Mouse (Mus musculus): Measurements from ENCODE around the gene Acvr1. TPM values are rescaled to one million over a fixed set of nuclear protein-coding genes. Genes with fewer than 3 reads are reported as not detected.

Acvr1 gene
- polyA plus RNA-seq, 1 experiment from 2014 or later, result 7.9 TPM

DNA sequence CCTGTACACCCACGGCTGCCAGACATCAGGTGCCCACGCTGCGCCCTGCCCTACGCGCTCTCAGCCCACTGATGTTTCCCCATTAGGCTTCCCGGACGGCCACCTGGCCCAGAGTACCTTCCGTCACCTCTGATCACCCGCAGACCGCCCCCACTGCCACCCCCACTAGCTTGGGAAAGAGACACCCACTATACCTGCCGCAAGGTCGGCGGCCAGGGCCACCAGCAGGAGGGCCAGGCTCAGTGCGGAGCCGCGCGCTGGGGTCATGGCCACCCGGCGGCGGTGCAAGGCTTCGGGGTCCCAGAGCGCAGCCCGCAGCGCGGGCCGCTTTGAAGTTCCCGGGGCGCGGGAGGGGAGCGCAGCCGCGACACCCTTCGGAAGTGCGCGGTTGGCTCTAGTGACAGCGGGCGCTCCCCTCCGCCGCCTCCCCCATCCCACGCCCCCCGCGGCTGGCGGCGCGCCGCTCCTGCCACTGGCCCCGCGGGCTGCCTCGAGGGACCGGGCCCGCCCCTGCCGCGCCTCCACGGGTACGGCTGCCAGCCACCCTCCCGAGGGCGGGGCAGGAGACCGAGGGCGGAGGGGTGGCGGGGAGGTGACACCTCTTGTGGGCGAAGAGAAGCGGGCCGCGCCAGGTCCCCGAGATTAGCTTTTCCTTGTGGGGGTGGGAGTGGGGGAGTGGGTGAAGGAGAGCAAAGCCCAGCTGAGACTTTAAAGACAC, 209.4 kb downstream of the Acvr1 start, which contains the start of gene Acvr1c:
Gene Acvr1c, minus strand, starts transcription at position 482 of the 718 bp plus-strand sequence.
- H3K4me3 ChIP-seq (ENCODE audit: low read length), result peak within 1 kb of the TSS; percentile 59
- H3K4me2 ChIP-seq (replicated peaks; ENCODE audit: low read depth, low read length), result peak within 1 kb of the TSS; percentile 99
- no peaks in the 10 kb centered on the region for H3K9me3 ChIP-seq (ENCODE audit: control insufficient read depth, low read length)
- H3K27me3 ChIP-seq (ENCODE audit: control insufficient read depth, insufficient read depth, low read length), result peaks cover 22% of the 10 kb centered on the region
- peak within 1 kb of the TSS; percentile 44 for H3K9ac ChIP-seq (ENCODE audit: low read depth, low read length)
- 0 out of 2 replicates have a peak, but pooled peaks cover 4% of the 10 kb centered on the region for H3K4me1 ChIP-seq (ENCODE audit: control insufficient read depth, insufficient read depth, low read length)
- H3K27ac ChIP-seq (ENCODE audit: low read depth, low read length), result no peak within 1 kb of the TSS
- H3K36me3 ChIP-seq (ENCODE audit: control insufficient read depth, insufficient read depth, low read length), result no peaks in the 10 kb centered on the region
- peak; percentile 86 for ATAC-seq (ENCODE audit: low FRiP score, low TSS enrichment)
- WGBS, result 1% methylated on average over 63 of the region's 65 CpGs

DNA sequence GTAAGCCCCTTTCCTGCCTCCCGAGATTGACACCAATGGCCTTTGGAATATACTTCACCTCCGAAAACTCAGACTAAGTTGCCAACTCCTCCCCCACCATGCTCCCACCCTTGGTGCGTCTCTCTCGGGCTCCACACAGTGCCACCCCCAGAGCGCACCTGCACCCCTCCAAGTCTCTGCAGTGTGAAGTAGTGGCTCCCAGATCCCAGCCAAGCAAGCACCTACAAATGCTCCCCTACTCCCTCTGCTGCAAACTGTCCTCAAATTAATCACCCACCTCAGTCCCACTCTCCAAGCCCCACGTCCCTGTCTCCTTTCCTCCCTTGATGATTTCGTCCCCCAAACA, 209.9 kb downstream of the Acvr1 start:
- Histone ChIP-seq H3K9ac (ENCODE audit: low read depth, low read length) (0 out of 2 replicates have a peak overlapping the region, but pooled peaks have one; percentile 44), H3K4me2 (replicated peaks; ENCODE audit: low read depth, low read length) (peak overlapping the region; percentile 99), H3K4me3 (ENCODE audit: low read length) (peak overlapping the region; percentile 59), H3K4me1 (ENCODE audit: control insufficient read depth, insufficient read depth, low read length) (0 out of 2 replicates have a peak, but pooled peaks cover 4% of the 10 kb centered on the region), H3K36me3 (ENCODE audit: control insufficient read depth, insufficient read depth, low read length) (no peaks in the 10 kb centered on the region), H3K9me3 (ENCODE audit: control insufficient read depth, low read length) (no peaks in the 10 kb centered on the region), H3K27ac (ENCODE audit: low read depth, low read length) (no peak overlapping the region), H3K27me3 (ENCODE audit: control insufficient read depth, insufficient read depth, low read length) (peaks cover 22% of the 10 kb centered on the region)
- under 1% methylated on average over 7 of the region's 7 CpGs for WGBS
- peak; percentile 65; the same call in 1 of the 2 replicates for ATAC-seq (ENCODE audit: low FRiP score, low TSS enrichment)

DNA sequence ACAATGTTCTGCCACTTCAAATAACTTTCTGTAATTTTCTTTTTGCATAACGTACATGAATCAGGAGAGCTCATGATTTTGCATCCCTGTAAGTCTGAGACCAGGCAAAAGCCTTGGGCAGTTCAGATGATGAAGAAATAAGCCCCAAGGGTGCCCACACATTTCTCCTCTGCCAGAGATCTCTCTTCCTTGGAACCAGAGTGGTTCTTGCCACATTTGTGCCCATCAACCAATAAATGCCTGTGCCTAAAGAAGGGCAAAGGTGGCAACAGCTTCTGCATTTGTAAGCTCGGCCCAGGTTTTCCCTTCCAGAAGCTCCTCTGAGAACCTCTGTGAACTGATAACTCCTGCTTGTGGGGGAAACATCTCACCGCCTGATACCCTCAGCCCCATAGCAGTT, 212.6 kb downstream of the Acvr1 start:
- no peak overlapping the region for H3K27ac ChIP-seq (ENCODE audit: low read depth, low read length)
- no peak overlapping the region for H3K9ac ChIP-seq (ENCODE audit: low read depth, low read length)
- no peaks in the 10 kb centered on the region for H3K9me3 ChIP-seq (ENCODE audit: control insufficient read depth, low read length)
- H3K27me3 ChIP-seq (ENCODE audit: control insufficient read depth, insufficient read depth, low read length), result peaks cover 22% of the 10 kb centered on the region
- H3K4me2 ChIP-seq (replicated peaks; ENCODE audit: low read depth, low read length), result no peak overlapping the region
- no peaks in the 10 kb centered on the region for H3K36me3 ChIP-seq (ENCODE audit: control insufficient read depth, insufficient read depth, low read length)
- 0 out of 2 replicates have a peak, but pooled peaks cover 4% of the 10 kb centered on the region for H3K4me1 ChIP-seq (ENCODE audit: control insufficient read depth, insufficient read depth, low read length)
- 88% methylated on average over 3 of the region's 3 CpGs for WGBS
- H3K4me3 ChIP-seq (ENCODE audit: low read length), result no peak overlapping the region
- no peak for ATAC-seq (ENCODE audit: low FRiP score, low TSS enrichment)

GRCm38 (mm10) chr2:58352846-58353245, 214.1 kb downstream of the Acvr1 start:
- H3K27ac ChIP-seq (ENCODE audit: low read depth, low read length), result no peak overlapping the region
- H3K9ac ChIP-seq (ENCODE audit: low read depth, low read length), result no peak overlapping the region
- no peaks in the 10 kb centered on the region for H3K9me3 ChIP-seq (ENCODE audit: control insufficient read depth, low read length)
- 0 out of 2 replicates have a peak, but pooled peaks cover 4% of the 10 kb centered on the region for H3K4me1 ChIP-seq (ENCODE audit: control insufficient read depth, insufficient read depth, low read length)
- 60% methylated on average over 5 of the region's 5 CpGs for WGBS
- no peak overlapping the region for H3K4me2 ChIP-seq (replicated peaks; ENCODE audit: low read depth, low read length)
- peaks cover 14% of the 10 kb centered on the region for H3K27me3 ChIP-seq (ENCODE audit: control insufficient read depth, insufficient read depth, low read length)
- no peak overlapping the region for H3K4me3 ChIP-seq (ENCODE audit: low read length)
- H3K36me3 ChIP-seq (ENCODE audit: control insufficient read depth, insufficient read depth, low read length), result no peaks in the 10 kb centered on the region
- no peak for ATAC-seq (ENCODE audit: low FRiP score, low TSS enrichment)

DNA sequence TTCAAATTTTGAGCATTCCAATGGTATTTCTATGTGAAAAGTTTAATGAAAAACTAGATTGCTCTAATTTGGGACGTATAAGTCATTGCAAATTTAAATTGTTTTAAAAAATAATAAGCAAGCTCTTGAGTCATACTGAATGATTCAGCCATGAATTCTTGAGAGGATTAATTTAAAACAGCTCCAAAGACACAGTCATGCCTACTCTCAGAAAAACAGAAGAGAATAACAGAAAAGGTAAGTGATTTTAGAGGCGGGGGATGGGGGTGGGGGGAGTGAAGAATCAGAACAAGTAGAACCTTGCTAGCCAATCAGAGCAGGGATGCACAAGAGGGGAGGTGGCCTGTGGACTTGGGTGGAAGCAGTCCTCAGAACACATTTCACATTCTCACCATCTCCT, 216.3 kb downstream of the Acvr1 start:
- H3K9ac ChIP-seq (ENCODE audit: low read depth, low read length), result no peak overlapping the region
- WGBS, result 87% methylated on average over 2 of the region's 2 CpGs
- H3K36me3 ChIP-seq (ENCODE audit: control insufficient read depth, insufficient read depth, low read length), result no peaks in the 10 kb centered on the region
- H3K27me3 ChIP-seq (ENCODE audit: control insufficient read depth, insufficient read depth, low read length), result no peaks in the 10 kb centered on the region
- no peak overlapping the region for H3K4me3 ChIP-seq (ENCODE audit: low read length)
- H3K27ac ChIP-seq (ENCODE audit: low read depth, low read length), result no peak overlapping the region
- ATAC-seq (ENCODE audit: low FRiP score, low TSS enrichment), result no peak
- no peaks in the 10 kb centered on the region for H3K9me3 ChIP-seq (ENCODE audit: control insufficient read depth, low read length)
- no peak overlapping the region for H3K4me2 ChIP-seq (replicated peaks; ENCODE audit: low read depth, low read length)
- H3K4me1 ChIP-seq (ENCODE audit: control insufficient read depth, insufficient read depth, low read length), result no peaks in the 10 kb centered on the region

Other genes with a start within 250 kb of the Acvr1 start
- gene Acvr1c, start 209.3 kb downstream of the Acvr1 start, polyA plus RNA-seq (2014; fragmentation: Nextera tagmentation; extraction: Ambion mirVana), result 0.11 and 0.20 TPM in 2 replicates
- gene Gm17409, start 97.0 kb downstream of the Acvr1 start, polyA plus RNA-seq (2014; fragmentation: Nextera tagmentation; extraction: Ambion mirVana), result 0.20 TPM in 1 of 2 replicates, not detected in the other
- gene Upp2, start 141 bp upstream of the Acvr1 start, polyA plus RNA-seq (2014; fragmentation: Nextera tagmentation; extraction: Ambion mirVana), result 5.9 and 10.1 TPM in 2 replicates